Mouse (Mus musculus): Measurements from ENCODE around the gene Gm10762. TPM values are rescaled to one million over a fixed set of nuclear protein-coding genes. Genes with fewer than 3 reads are reported as not detected.

The Gm10762 gene
- polyA plus RNA-seq, 1 experiment = 1.3 TPM

DNA sequence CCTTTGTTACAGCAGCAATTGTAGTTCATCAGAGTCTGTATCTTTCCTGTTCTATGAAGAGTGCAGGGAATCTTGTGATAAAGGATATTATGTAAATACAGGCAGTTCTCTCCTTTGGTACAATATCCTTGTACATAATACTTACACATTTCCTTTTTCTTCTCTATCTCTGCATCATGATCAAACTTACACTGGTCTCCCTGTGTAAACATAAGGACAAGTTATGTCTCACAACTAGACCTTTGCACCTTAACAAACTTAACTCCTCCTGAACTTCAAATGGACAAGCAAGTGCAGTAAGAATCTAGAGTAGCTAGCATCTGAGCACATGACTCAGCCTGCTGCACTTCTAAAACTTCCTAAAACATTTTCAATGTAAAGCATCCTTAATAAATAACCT is 36.8 kb downstream of the Gm10762 start:
- TF ChIP-seq POLR2A (IDR thresholded peaks at IDR 0.05; ENCODE audit: borderline replicate concordance, control insufficient read depth, low read depth, low read length) (no peak), CTCF (IDR thresholded peaks at IDR 0.05; ENCODE audit: control insufficient read depth, insufficient read depth, low read length) (no peak)
- Histone ChIP-seq H3K4me1 (ENCODE audit: control insufficient read depth, insufficient read depth, low read length) (no peaks in the 10 kb centered on the region), H3K4me3 (replicated peaks; ENCODE audit: control insufficient read depth, low read depth, low read length) (no peak overlapping the region), H3K27ac (ENCODE audit: control insufficient read depth, insufficient read depth, low read depth, low read length, poor library complexity) (no peak overlapping the region)

DNA sequence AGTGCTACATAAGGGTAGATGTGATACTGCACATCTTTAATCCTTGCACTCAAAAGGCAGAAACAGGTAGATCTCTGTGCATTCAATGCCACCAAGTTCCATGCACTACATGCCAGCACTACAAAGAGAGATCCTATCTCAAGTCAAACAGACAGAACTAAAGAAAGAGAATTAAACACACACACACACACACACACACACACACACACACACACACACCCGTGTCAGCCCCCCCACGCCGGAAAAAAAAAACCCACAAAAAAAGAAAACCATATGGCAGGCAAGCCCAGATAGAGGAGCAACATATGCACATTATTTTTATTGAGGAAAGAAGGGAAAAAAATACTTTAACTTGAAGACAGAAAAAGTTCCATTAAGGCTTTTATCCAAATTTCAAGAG is 39.1 kb downstream of the Gm10762 start:
- no peak overlapping the region for H3K27ac ChIP-seq (ENCODE audit: control insufficient read depth, insufficient read depth, low read depth, low read length, poor library complexity)
- no peaks in the 10 kb centered on the region for H3K4me1 ChIP-seq (ENCODE audit: control insufficient read depth, insufficient read depth, low read length)
- H3K4me3 ChIP-seq (replicated peaks; ENCODE audit: control insufficient read depth, low read depth, low read length) = no peak overlapping the region
- WGBS = 70% methylated on average over 3 of the region's 3 CpGs
- TF ChIP-seq CTCF (IDR thresholded peaks at IDR 0.05; ENCODE audit: control insufficient read depth, insufficient read depth, low read length) (no peak), POLR2A (IDR thresholded peaks at IDR 0.05; ENCODE audit: borderline replicate concordance, control insufficient read depth, low read depth, low read length) (no peak)

DNA sequence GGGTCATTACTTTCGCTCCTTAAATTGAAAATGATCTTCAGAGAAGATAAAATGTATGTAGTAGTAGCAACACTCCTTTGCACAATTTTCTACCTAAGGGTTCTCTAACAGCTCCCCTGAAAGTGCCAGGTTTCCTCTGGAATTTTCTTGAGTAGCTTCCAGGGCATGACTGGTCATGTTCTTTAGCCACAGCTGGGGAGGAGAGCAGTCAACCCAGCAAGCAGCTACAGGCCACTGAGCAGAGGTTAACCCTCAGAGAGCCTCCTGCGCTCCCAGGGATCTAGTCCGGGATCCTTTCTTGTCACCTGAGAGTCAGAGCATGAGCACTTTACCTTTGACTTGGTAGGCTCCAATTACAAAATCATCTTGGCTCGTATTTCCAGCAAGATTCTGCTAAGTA is 42.7 kb downstream of the Gm10762 start:
- Histone ChIP-seq H3K27ac (ENCODE audit: control insufficient read depth, insufficient read depth, low read depth, low read length, poor library complexity) (no peak overlapping the region), H3K4me1 (ENCODE audit: control insufficient read depth, insufficient read depth, low read length) (no peaks in the 10 kb centered on the region), H3K4me3 (replicated peaks; ENCODE audit: control insufficient read depth, low read depth, low read length) (no peak overlapping the region)
- no peak for TF ChIP-seq CTCF (IDR thresholded peaks at IDR 0.05; ENCODE audit: control insufficient read depth, insufficient read depth, low read length)
- no peak for TF ChIP-seq POLR2A (IDR thresholded peaks at IDR 0.05; ENCODE audit: borderline replicate concordance, control insufficient read depth, low read depth, low read length)
- 80% methylated on average over 4 of the region's 4 CpGs for WGBS

Other genes with a start within 250 kb of the Gm10762 start
- gene Tmem87b, start 149.6 kb downstream of the Gm10762 start, polyA plus RNA-seq (2011; ENCODE audit: insufficient read depth, insufficient read length, low replicate concordance, missing spikeins) = 5.1 and 7.7 TPM in 2 replicates
- gene Fbln7, start 104.7 kb downstream of the Gm10762 start, polyA plus RNA-seq (2011; ENCODE audit: insufficient read depth, insufficient read length, low replicate concordance, missing spikeins) = not detected in 2 replicates
- gene Zc3h8, start 23.6 kb downstream of the Gm10762 start, polyA plus RNA-seq (2011; ENCODE audit: insufficient read depth, insufficient read length, low replicate concordance, missing spikeins) = 3.2 and 3.4 TPM in 2 replicates
- gene Zc3h6, start 323 bp downstream of the Gm10762 start, polyA plus RNA-seq (2011; ENCODE audit: insufficient read depth, insufficient read length, low replicate concordance, missing spikeins) = 2.0 and 2.3 TPM in 2 replicates
- not detected in 2 replicates for gene Vinac1, start 80.4 kb upstream of the Gm10762 start, polyA plus RNA-seq (2011; ENCODE audit: insufficient read depth, insufficient read length, low replicate concordance, missing spikeins)
- gene Ttl, start 98.2 kb upstream of the Gm10762 start, polyA plus RNA-seq (2011; ENCODE audit: insufficient read depth, insufficient read length, low replicate concordance, missing spikeins) = 0.99 and 2.2 TPM in 2 replicates
- 7.9 and 21.6 TPM in 2 replicates for gene Polr1b, start 133.3 kb upstream of the Gm10762 start, polyA plus RNA-seq (2011; ENCODE audit: insufficient read depth, insufficient read length, low replicate concordance, missing spikeins)
- gene Chchd5, start 162.0 kb upstream of the Gm10762 start, polyA plus RNA-seq (2011; ENCODE audit: insufficient read depth, insufficient read length, low replicate concordance, missing spikeins) = 11.7 and 19.9 TPM in 2 replicates
- 84.8 and 139 TPM in 2 replicates for gene Slc20a1, start 231.0 kb upstream of the Gm10762 start, polyA plus RNA-seq (2011; ENCODE audit: insufficient read depth, insufficient read length, low replicate concordance, missing spikeins)

Measured in bone marrow, adult 2 months (tissue).